Mouse (Mus musculus): ENCODE data around the gene H2-Eb1. TPM values are rescaled to one million over a fixed set of nuclear protein-coding genes. Genes with fewer than 3 reads are reported as not detected.

The H2-Eb1 gene
- polyA plus RNA-seq, 1 experiment: 1,267 TPM

- H3K4me3 ChIP-seq (ENCODE audit: insufficient read depth, low read length): no peak overlapping the region
- H3K27ac ChIP-seq (ENCODE audit: insufficient read depth, low read depth, low read length): no peak overlapping the region
- H3K4me1 ChIP-seq (ENCODE audit: control insufficient read depth, insufficient read depth, low read length): peaks cover 13% of the 10 kb centered on the region; the same call in 1 of the 2 replicates
- TF ChIP-seq POLR2A (IDR thresholded peaks at IDR 0.05; ENCODE audit: borderline replicate concordance, low read depth, low read length) (no peak), CTCF (IDR thresholded peaks at IDR 0.05; ENCODE audit: low read depth, low read length) (no peak)
Measured at GRCm38 (mm10) chr17:34286999-34287398, 18.7 kb upstream of the H2-Eb1 start.

DNA sequence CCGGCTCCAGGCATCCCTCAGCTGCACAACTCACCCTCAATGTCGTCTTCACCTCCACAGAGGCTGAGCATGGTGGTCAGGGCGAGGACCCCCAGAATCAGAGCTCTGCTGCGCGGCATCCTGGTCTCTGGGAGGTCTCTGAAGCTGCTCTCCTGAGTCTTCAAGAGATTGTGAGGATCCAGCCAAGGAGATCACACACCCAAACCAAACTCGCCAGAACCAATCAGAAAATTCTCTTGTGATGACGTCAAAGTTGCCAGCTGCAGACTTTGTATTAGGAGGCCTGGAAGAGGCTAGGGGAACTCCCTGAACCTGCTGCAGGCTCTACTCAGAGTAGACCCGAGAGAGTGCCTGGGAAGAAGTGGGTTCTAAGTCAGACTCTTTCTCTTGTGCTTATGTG is 18.0 kb upstream of the H2-Eb1 start, which contains the start of gene H2-Aa:
Gene H2-Aa, minus strand, starts transcription at position 176 of the 400 bp plus-strand sequence.
- TF ChIP-seq CTCF (IDR thresholded peaks at IDR 0.05; ENCODE audit: low read depth, low read length) (no peak), POLR2A (IDR thresholded peaks at IDR 0.05; ENCODE audit: borderline replicate concordance, low read depth, low read length) (no peak)
- Histone ChIP-seq H3K4me3 (ENCODE audit: insufficient read depth, low read length) (no peak within 1 kb of the TSS), H3K27ac (ENCODE audit: insufficient read depth, low read depth, low read length) (no peak within 1 kb of the TSS), H3K4me1 (ENCODE audit: control insufficient read depth, insufficient read depth, low read length) (peaks cover 13% of the 10 kb centered on the region; the same call in 1 of the 2 replicates)

GRCm38 (mm10) chr17:34288131-34288530 is 17.5 kb upstream of the H2-Eb1 start:
- TF ChIP-seq CTCF (IDR thresholded peaks at IDR 0.05; ENCODE audit: low read depth, low read length): no peak
- no peak for TF ChIP-seq POLR2A (IDR thresholded peaks at IDR 0.05; ENCODE audit: borderline replicate concordance, low read depth, low read length)
- H3K4me3 ChIP-seq (ENCODE audit: insufficient read depth, low read length): no peak overlapping the region
- peaks cover 13% of the 10 kb centered on the region; the same call in 1 of the 2 replicates for H3K4me1 ChIP-seq (ENCODE audit: control insufficient read depth, insufficient read depth, low read length)
- no peak overlapping the region for H3K27ac ChIP-seq (ENCODE audit: insufficient read depth, low read depth, low read length)

DNA sequence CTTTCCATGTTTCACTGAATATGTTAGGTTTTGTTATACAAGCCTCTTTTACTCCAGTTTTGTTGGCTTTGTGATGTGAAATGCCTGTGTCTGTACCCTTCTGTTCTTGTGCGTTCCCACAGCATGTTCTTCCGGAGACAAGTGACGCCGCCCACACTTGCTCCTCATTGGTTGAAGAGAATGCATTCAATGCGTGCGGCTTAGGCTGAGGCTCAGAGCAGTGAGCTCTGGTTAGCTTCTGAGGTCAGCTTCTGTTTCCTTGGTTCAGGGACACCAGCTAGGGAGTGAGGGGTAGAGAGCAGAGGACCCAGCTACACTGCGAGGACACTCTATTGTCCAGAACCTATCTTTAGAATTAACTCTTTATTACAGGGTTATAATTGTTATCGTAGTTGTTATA is 14.1 kb upstream of the H2-Eb1 start:
- Histone ChIP-seq H3K4me1 (ENCODE audit: control insufficient read depth, insufficient read depth, low read length) (peaks cover 23% of the 10 kb centered on the region), H3K27ac (ENCODE audit: insufficient read depth, low read depth, low read length) (no peak overlapping the region), H3K4me3 (ENCODE audit: insufficient read depth, low read length) (no peak overlapping the region)
- no peak for TF ChIP-seq POLR2A (IDR thresholded peaks at IDR 0.05; ENCODE audit: borderline replicate concordance, low read depth, low read length)
- TF ChIP-seq CTCF (IDR thresholded peaks at IDR 0.05; ENCODE audit: low read depth, low read length): no peak

DNA sequence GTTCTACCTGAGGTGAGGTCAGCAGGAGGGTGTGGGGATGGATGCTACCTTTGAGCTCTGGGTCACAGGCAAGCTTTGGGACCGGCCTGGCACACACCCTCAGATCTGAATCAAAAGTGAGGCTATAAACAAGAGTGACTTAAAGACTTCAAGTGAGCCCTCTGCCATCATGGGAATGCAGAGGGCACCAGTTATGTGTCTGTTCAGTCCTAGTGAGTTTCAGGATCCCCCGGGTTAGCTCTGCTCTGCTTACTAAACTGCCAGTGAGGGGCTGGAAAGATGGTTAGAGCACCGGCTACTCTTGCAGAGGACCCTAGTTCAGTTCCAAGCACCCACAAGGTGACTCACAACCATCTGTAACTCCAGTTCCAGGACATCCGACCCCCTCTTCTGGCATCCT is 13.1 kb upstream of the H2-Eb1 start:
- Histone ChIP-seq H3K4me3 (ENCODE audit: insufficient read depth, low read length) (no peak overlapping the region), H3K4me1 (ENCODE audit: control insufficient read depth, insufficient read depth, low read length) (peaks cover 19% of the 10 kb centered on the region), H3K27ac (ENCODE audit: insufficient read depth, low read depth, low read length) (no peak overlapping the region)
- TF ChIP-seq POLR2A (IDR thresholded peaks at IDR 0.05; ENCODE audit: borderline replicate concordance, low read depth, low read length): no peak
- TF ChIP-seq CTCF (IDR thresholded peaks at IDR 0.05; ENCODE audit: low read depth, low read length): no peak

DNA sequence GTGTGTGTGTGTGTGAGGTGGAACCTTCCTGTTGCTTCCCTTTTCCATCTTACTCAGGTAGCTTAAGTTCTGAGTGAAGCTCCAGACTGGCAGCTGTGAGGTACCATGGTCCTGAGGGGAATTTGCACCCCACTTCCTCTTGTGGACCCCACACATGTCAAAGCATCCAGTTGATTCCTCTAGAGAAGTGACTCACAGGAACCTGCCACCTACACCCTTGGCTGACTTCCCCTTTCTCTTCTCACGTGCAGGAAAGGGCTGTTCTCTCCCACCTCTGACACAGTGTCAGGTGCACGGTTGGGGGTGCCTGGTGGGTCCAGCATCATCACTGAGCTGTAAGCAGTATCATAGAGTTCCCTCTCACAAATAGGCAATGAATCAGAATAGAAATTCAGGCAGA is 12.1 kb upstream of the H2-Eb1 start:
- H3K27ac ChIP-seq (ENCODE audit: insufficient read depth, low read depth, low read length): no peak overlapping the region
- no peak for TF ChIP-seq CTCF (IDR thresholded peaks at IDR 0.05; ENCODE audit: low read depth, low read length)
- no peak for TF ChIP-seq POLR2A (IDR thresholded peaks at IDR 0.05; ENCODE audit: borderline replicate concordance, low read depth, low read length)
- no peak overlapping the region for H3K4me3 ChIP-seq (ENCODE audit: insufficient read depth, low read length)
- H3K4me1 ChIP-seq (ENCODE audit: control insufficient read depth, insufficient read depth, low read length): peaks cover 16% of the 10 kb centered on the region

DNA sequence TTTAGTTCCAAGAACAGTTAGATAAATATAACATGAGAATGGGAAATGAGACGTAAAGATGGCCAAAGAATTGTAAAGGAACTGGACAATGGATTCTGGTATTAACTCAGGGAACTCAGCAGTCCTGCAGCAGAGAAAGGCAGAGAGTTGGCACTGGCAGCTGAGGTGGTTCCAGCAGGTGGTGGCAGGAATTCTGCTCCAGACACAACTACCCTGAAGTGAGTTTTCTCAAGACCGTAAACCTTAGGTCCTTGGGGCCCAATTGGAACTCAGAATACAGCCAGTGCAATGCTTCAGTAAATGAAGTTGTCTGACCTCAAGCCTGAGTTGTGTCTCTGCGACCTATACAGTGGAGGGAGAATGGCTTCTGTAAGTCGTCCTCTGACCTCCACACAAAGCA is 11.4 kb upstream of the H2-Eb1 start:
- Histone ChIP-seq H3K27ac (ENCODE audit: insufficient read depth, low read depth, low read length) (no peak overlapping the region), H3K4me3 (ENCODE audit: insufficient read depth, low read length) (no peak overlapping the region), H3K4me1 (ENCODE audit: control insufficient read depth, insufficient read depth, low read length) (peaks cover 16% of the 10 kb centered on the region)
- TF ChIP-seq CTCF (IDR thresholded peaks at IDR 0.05; ENCODE audit: low read depth, low read length) (no peak), POLR2A (IDR thresholded peaks at IDR 0.05; ENCODE audit: borderline replicate concordance, low read depth, low read length) (no peak)

GRCm38 (mm10) chr17:34295307-34295706 is 10.4 kb upstream of the H2-Eb1 start:
- Histone ChIP-seq H3K4me3 (ENCODE audit: insufficient read depth, low read length) (no peak overlapping the region), H3K4me1 (ENCODE audit: control insufficient read depth, insufficient read depth, low read length) (peaks cover 16% of the 10 kb centered on the region), H3K27ac (ENCODE audit: insufficient read depth, low read depth, low read length) (no peak overlapping the region)
- TF ChIP-seq POLR2A (IDR thresholded peaks at IDR 0.05; ENCODE audit: borderline replicate concordance, low read depth, low read length) (no peak), CTCF (IDR thresholded peaks at IDR 0.05; ENCODE audit: low read depth, low read length) (no peak)

GRCm38 (mm10) chr17:34295891-34296794 is 9.5 kb upstream of the H2-Eb1 start:
- H3K4me1 ChIP-seq (ENCODE audit: control insufficient read depth, insufficient read depth, low read length): peaks cover 13% of the 10 kb centered on the region
- no peak for TF ChIP-seq CTCF (IDR thresholded peaks at IDR 0.05; ENCODE audit: low read depth, low read length)
- no peak for TF ChIP-seq POLR2A (IDR thresholded peaks at IDR 0.05; ENCODE audit: borderline replicate concordance, low read depth, low read length)
- peak overlapping the region; percentile 27 for H3K27ac ChIP-seq (ENCODE audit: insufficient read depth, low read depth, low read length)
- H3K4me3 ChIP-seq (ENCODE audit: insufficient read depth, low read length): peak overlapping the region; percentile 34

- Histone ChIP-seq H3K4me3 (ENCODE audit: insufficient read depth, low read length) (no peak overlapping the region), H3K27ac (ENCODE audit: insufficient read depth, low read depth, low read length) (no peak overlapping the region), H3K4me1 (ENCODE audit: control insufficient read depth, insufficient read depth, low read length) (peaks cover 10% of the 10 kb centered on the region)
- TF ChIP-seq POLR2A (IDR thresholded peaks at IDR 0.05; ENCODE audit: borderline replicate concordance, low read depth, low read length) (no peak), CTCF (IDR thresholded peaks at IDR 0.05; ENCODE audit: low read depth, low read length) (no peak)
Measured at GRCm38 (mm10) chr17:34299356-34299755, 6.3 kb upstream of the H2-Eb1 start.
